Mouse (Mus musculus): ENCODE measurements at regions not wholly inside any gene's neighbourhood (a gene's known extent, or its start where the extent isn't known, plus 50 kb on each side); places are given as distances from the start of the nearest gene placed in this dataset.
"Not testable (repeated sequence)": the region's sequence is repeated elsewhere in the genome, so short reads cannot be mapped to it uniquely, and the experiment has no call there.

GRCm38 (mm10) chr17:81250748-81251147 lies 185.9 kb upstream of the Thumpd2 start:
- no peak overlapping the region for H3K4me3 ChIP-seq (ENCODE audit: insufficient read depth, low read length)
- TF ChIP-seq POLR2A (IDR thresholded peaks at IDR 0.05; ENCODE audit: low read depth, low read length) (no peak), CTCF (IDR thresholded peaks at IDR 0.05; ENCODE audit: borderline replicate concordance, insufficient read depth, low read length) (no peak)

GRCm38 (mm10) chr17:81246156-81246555 lies 181.3 kb upstream of the Thumpd2 start:
- no peak overlapping the region for H3K27ac ChIP-seq (ENCODE audit: insufficient read depth, low read length)
- TF ChIP-seq CTCF (IDR thresholded peaks at IDR 0.05; ENCODE audit: borderline replicate concordance, insufficient read depth, low read length) (no peak), POLR2A (IDR thresholded peaks at IDR 0.05; ENCODE audit: low read depth, low read length) (no peak)
- no peak overlapping the region for H3K4me3 ChIP-seq (ENCODE audit: insufficient read depth, low read length)
- no peaks in the 10 kb centered on the region for H3K4me1 ChIP-seq (ENCODE audit: control insufficient read depth, insufficient read depth, low read length)

More at GRCm38 (mm10) chr17:81250748-81251147, 185.9 kb upstream of the Thumpd2 start:
- Histone ChIP-seq H3K27ac (ENCODE audit: insufficient read depth, low read length) (no peak overlapping the region), H3K4me1 (ENCODE audit: control insufficient read depth, insufficient read depth, low read length) (no peaks in the 10 kb centered on the region)

DNA sequence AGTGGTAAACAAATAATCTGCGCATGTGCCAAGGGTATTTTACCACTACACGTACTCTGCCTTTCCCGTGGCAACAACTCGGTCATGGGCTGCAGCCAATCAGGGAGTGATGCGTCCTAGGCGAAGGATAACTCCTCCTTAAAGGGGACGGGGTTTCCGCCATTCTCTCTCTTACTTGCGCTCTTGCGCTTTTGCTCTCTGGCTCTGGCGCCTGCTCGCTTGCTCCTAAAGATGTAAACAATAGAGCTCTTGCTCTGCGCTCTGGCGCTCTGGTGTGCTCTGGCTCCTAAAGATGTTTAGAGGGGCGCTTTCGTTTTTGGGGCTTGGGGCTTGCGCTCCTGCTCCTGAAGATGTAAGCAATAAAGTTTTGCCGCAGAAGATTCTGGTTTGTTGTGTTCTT lies 166.9 kb upstream of the Thumpd2 start:
- not testable (repeated sequence) for H3K4me3 ChIP-seq (ENCODE audit: insufficient read depth, low read length); H3K4me1 ChIP-seq (ENCODE audit: control insufficient read depth, insufficient read depth, low read length); H3K27ac ChIP-seq (ENCODE audit: insufficient read depth, low read length)

DNA sequence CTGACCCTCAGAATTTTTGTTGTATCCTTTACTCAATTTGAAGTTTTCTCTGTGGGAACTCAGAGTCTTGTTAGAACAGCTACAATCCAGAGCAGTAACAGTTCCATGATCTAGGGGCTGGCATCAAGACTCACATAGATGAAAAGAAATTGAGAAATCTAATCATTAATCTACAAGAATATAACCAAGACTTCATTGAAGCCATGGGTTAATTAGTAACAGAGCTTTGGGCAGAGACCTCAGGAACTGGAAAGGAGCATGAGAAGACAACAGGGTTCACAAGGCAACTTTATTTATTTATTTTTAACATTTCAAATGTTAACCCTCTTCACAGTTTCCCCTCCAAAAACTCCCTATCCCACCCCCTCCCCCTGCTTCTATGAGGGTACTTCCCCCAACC lies 160.4 kb upstream of the Thumpd2 start:
- TF ChIP-seq CTCF (IDR thresholded peaks at IDR 0.05; ENCODE audit: borderline replicate concordance, insufficient read depth, low read length) (no peak), POLR2A (IDR thresholded peaks at IDR 0.05; ENCODE audit: low read depth, low read length) (no peak)
- Histone ChIP-seq H3K4me3 (ENCODE audit: insufficient read depth, low read length) (no peak overlapping the region), H3K27ac (ENCODE audit: insufficient read depth, low read length) (no peak overlapping the region), H3K4me1 (ENCODE audit: control insufficient read depth, insufficient read depth, low read length) (no peaks in the 10 kb centered on the region)

- H3K27ac ChIP-seq (ENCODE audit: insufficient read depth, low read length), result no peak overlapping the region
- H3K4me3 ChIP-seq (ENCODE audit: insufficient read depth, low read length), result no peak overlapping the region
- TF ChIP-seq POLR2A (IDR thresholded peaks at IDR 0.05; ENCODE audit: low read depth, low read length) (no peak), CTCF (IDR thresholded peaks at IDR 0.05; ENCODE audit: borderline replicate concordance, insufficient read depth, low read length) (no peak)
- H3K4me1 ChIP-seq (ENCODE audit: control insufficient read depth, insufficient read depth, low read length), result no peaks in the 10 kb centered on the region
Observed at GRCm38 (mm10) chr17:81221436-81221835, 156.6 kb upstream of the Thumpd2 start.

GRCm38 (mm10) chr17:81214844-81215243 lies 150.0 kb upstream of the Thumpd2 start:
- no peak overlapping the region for H3K27ac ChIP-seq (ENCODE audit: insufficient read depth, low read length)
- no peak for TF ChIP-seq POLR2A (IDR thresholded peaks at IDR 0.05; ENCODE audit: low read depth, low read length)
- TF ChIP-seq CTCF (IDR thresholded peaks at IDR 0.05; ENCODE audit: borderline replicate concordance, insufficient read depth, low read length), result no peak
- H3K4me3 ChIP-seq (ENCODE audit: insufficient read depth, low read length), result no peak overlapping the region
- H3K4me1 ChIP-seq (ENCODE audit: control insufficient read depth, insufficient read depth, low read length), result no peaks in the 10 kb centered on the region

DNA sequence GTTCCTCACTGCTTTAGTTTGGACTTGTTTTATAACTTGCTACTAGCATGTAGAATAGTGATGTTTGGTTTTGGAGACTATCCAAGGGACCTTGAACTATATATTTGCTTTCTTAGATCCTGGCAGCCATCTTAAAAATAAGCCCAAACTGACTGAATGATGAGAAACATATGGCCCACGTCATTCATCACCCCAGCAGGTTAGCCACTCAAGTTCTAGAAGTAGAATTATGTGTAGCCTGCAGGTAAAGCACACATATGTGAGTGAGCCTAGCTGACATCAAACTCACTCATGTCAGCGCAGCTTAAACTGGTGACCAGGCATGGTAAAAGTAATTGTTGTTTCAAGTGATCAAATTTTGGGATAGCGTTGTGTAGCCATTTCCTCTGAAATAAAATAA lies 147.2 kb upstream of the Thumpd2 start:
- H3K27ac ChIP-seq (ENCODE audit: insufficient read depth, low read length), result no peak overlapping the region
- TF ChIP-seq CTCF (IDR thresholded peaks at IDR 0.05; ENCODE audit: borderline replicate concordance, insufficient read depth, low read length), result no peak
- no peak for TF ChIP-seq POLR2A (IDR thresholded peaks at IDR 0.05; ENCODE audit: low read depth, low read length)
- H3K4me1 ChIP-seq (ENCODE audit: control insufficient read depth, insufficient read depth, low read length), result no peaks in the 10 kb centered on the region
- no peak overlapping the region for H3K4me3 ChIP-seq (ENCODE audit: insufficient read depth, low read length)

- TF ChIP-seq POLR2A (IDR thresholded peaks at IDR 0.05; ENCODE audit: low read depth, low read length), result no peak
- TF ChIP-seq CTCF (IDR thresholded peaks at IDR 0.05; ENCODE audit: borderline replicate concordance, insufficient read depth, low read length), result no peak
Observed at GRCm38 (mm10) chr17:81210389-81210788, 145.5 kb upstream of the Thumpd2 start.

DNA sequence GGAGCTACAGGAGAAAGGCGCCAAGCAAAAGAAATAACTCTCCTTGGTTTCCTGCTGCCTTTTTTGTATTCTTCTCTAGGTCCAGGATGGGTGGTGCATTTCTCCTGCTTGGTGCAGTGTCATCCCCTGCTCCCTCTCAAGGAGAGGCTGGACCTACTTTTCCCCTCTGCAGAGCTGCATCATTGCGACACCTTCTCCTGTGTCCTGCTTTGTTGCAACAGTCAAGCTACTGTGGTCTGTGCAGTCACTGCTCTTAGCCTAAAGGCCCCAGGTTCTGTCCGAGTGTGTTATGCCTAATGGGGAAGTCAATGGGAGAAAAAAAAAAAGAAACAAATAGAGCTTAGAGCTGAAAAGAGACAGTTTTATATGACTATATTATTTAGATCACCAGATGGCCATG lies 144.4 kb upstream of the Thumpd2 start:
- Histone ChIP-seq H3K27ac (ENCODE audit: insufficient read depth, low read length) (no peak overlapping the region), H3K4me3 (ENCODE audit: insufficient read depth, low read length) (no peak overlapping the region), H3K4me1 (ENCODE audit: control insufficient read depth, insufficient read depth, low read length) (no peaks in the 10 kb centered on the region)
- no peak for TF ChIP-seq CTCF (IDR thresholded peaks at IDR 0.05; ENCODE audit: borderline replicate concordance, insufficient read depth, low read length)
- no peak for TF ChIP-seq POLR2A (IDR thresholded peaks at IDR 0.05; ENCODE audit: low read depth, low read length)

More at GRCm38 (mm10) chr17:81210389-81210788, 145.5 kb upstream of the Thumpd2 start:
- no peak overlapping the region for H3K4me3 ChIP-seq (ENCODE audit: insufficient read depth, low read length)
- no peaks in the 10 kb centered on the region for H3K4me1 ChIP-seq (ENCODE audit: control insufficient read depth, insufficient read depth, low read length)
- H3K27ac ChIP-seq (ENCODE audit: insufficient read depth, low read length), result no peak overlapping the region

- Histone ChIP-seq H3K4me3 (ENCODE audit: insufficient read depth, low read length) (no peak overlapping the region), H3K27ac (ENCODE audit: insufficient read depth, low read length) (no peak overlapping the region), H3K4me1 (ENCODE audit: control insufficient read depth, insufficient read depth, low read length) (no peaks in the 10 kb centered on the region)
- TF ChIP-seq CTCF (IDR thresholded peaks at IDR 0.05; ENCODE audit: borderline replicate concordance, insufficient read depth, low read length) (no peak), POLR2A (IDR thresholded peaks at IDR 0.05; ENCODE audit: low read depth, low read length) (no peak)
Observed at GRCm38 (mm10) chr17:81201052-81201451, 136.2 kb upstream of the Thumpd2 start.

DNA sequence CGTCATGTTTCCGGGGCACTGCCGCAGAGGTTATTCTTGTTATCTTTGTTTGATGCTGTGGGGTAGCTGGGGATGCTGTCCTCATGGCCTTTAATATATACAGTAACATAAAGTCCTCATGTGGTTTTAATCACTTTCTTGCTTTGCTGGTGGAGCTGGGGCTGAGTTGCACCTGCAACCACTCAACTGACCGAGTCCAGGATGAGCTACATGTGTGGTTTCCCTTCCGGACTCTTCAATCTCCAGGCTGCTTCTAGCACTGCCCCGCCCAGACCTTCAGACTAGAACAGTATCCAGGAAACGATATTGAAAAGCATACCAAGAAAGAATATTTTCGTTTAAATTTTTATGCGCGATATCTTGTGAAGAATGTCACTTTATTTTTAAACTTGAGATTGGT lies 129.1 kb upstream of the Thumpd2 start:
- H3K4me1 ChIP-seq (ENCODE audit: control insufficient read depth, insufficient read depth, low read length), result no peaks in the 10 kb centered on the region
- no peak overlapping the region for H3K27ac ChIP-seq (ENCODE audit: insufficient read depth, low read length)
- H3K4me3 ChIP-seq (ENCODE audit: insufficient read depth, low read length), result no peak overlapping the region
- TF ChIP-seq POLR2A (IDR thresholded peaks at IDR 0.05; ENCODE audit: low read depth, low read length), result no peak
- TF ChIP-seq CTCF (IDR thresholded peaks at IDR 0.05; ENCODE audit: borderline replicate concordance, insufficient read depth, low read length), result no peak

Data from embryonic fibroblast, embryonic 13.5 days (primary cell).